Mouse (Mus musculus) embryonic facial prominence, embryonic 14.5 days (tissue): ENCODE results near the gene Trpv2. TPM values are rescaled to one million over a fixed set of nuclear protein-coding genes. Genes with fewer than 3 reads are reported as not detected.

Source experiments
- ATAC-seq: fragments of 200-750 bp; cut with Nextera tagmentation; 2 replicates; pipeline ENCODE4 v1.8.0; 2017; ENCODE audit warnings: low read depth, moderate number of reproducible peaks, moderate TSS enrichment
- DNase-seq: peaks from one replicate; pipeline ENCODE4 v3.0.0-alpha.2; 2015; ENCODE audit warnings: low spot score
- H3K27ac ChIP-seq: fragments of 300-500 bp; sonication (generic); replicated peaks from 2 replicates; pipeline ENCODE4 v1.5.1; 2014; ENCODE audit warnings: low read depth, mild to moderate bottlenecking, low read length, moderate library complexity
- H3K27me3 ChIP-seq: fragments of 300-500 bp; sonication (generic); replicated peaks from 2 replicates; pipeline ENCODE4 v1.6.1; 2014; ENCODE audit warnings: low read length; ENCODE audit not compliant: control insufficient read depth, insufficient read depth
- H3K36me3 ChIP-seq: fragments of 300-500 bp; sonication (generic); 2 replicates; pipeline ENCODE4 v1.6.1; 2014; ENCODE audit warnings: low read length, mixed read lengths; ENCODE audit not compliant: control insufficient read depth, insufficient read depth
- H3K4me1 ChIP-seq: fragments of 300-500 bp; sonication (generic); 2 replicates; pipeline ENCODE4 v1.6.1; 2014; ENCODE audit warnings: antibody characterized with exemption, low read length; ENCODE audit not compliant: control insufficient read depth, insufficient read depth
- H3K4me2 ChIP-seq: fragments of 300-500 bp; sonication (generic); 2 replicates; pipeline ENCODE4 v1.6.1; 2014; ENCODE audit warnings: low read depth, mild to moderate bottlenecking, low read length, moderate library complexity, mixed read lengths
- H3K4me3 ChIP-seq: fragments of 300-500 bp; sonication (generic); 2 replicates; pipeline ENCODE4 v1.5.1; 2014; ENCODE audit warnings: low read depth, mild to moderate bottlenecking, low read length
- H3K9ac ChIP-seq: fragments of 300-500 bp; sonication (generic); 2 replicates; pipeline ENCODE4 v1.6.1; 2014; ENCODE audit warnings: low read depth, mild to moderate bottlenecking, low read length, moderate library complexity, mixed read lengths
- H3K9me3 ChIP-seq: fragments of 300-500 bp; sonication (generic); 2 replicates; pipeline ENCODE4 v1.6.1; 2016; ENCODE audit warnings: low read length; ENCODE audit not compliant: control insufficient read depth
- WGBS: fragments of 180-500 bp; shearing (Covaris S2); extraction: QIAGEN DNeasy Blood & Tissue Kit; methylation state at CpG from one replicate; pipeline ENCODE4 v1.1.7; 2014; 5-methylcytosine and 5-hydroxymethylcytosine counted together
- polyA plus RNA-seq: library from polyadenylated mRNA; unstranded; fragments of >200 nt; fragmentation: Nextera tagmentation; extraction: Ambion mirVana; gene quantifications from 2 replicates; pipeline ENCODE4 v1.2.1, GENCODE M21; 2014

The Trpv2 gene
- polyA plus RNA-seq, 1 experiment from 2014 or later: 6.4 TPM

DNA sequence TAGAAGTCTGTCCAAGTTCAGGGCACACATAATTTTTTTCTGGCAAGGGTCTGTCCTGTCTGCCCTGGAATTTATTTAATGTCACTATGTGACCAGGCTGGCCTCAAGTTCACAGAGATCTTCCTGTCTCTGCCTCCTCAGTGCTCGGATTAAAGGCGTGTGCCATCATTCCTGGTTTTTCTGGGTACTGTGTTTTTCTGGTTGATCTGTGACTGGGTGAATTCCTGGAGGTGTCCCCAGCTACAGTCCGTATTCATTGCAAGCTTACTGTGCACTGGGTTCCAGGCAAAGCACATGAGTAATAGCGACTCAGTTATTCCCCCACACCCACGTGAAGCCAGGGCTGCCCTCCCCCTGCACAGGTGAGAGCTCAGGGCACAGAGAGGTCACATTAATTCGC, 36.0 kb downstream of the Trpv2 start:
- H3K27me3 ChIP-seq: no peaks in the 10 kb centered on the region
- H3K9ac ChIP-seq: no peak overlapping the region
- no peak for ATAC-seq
- H3K4me2 ChIP-seq: no peak overlapping the region
- H3K9me3 ChIP-seq: no peaks in the 10 kb centered on the region
- no peak overlapping the region for H3K4me3 ChIP-seq
- WGBS: 87% methylated on average over 6 of the region's 6 CpGs
- peaks cover 3% of the 10 kb centered on the region; the same call in 1 of the 2 replicates for H3K4me1 ChIP-seq
- H3K27ac ChIP-seq: no peak overlapping the region
- H3K36me3 ChIP-seq: peaks cover 53% of the 10 kb centered on the region
- no peak for DNase-seq

- H3K9ac ChIP-seq: no peak overlapping the region
- no peaks in the 10 kb centered on the region for H3K9me3 ChIP-seq
- H3K4me2 ChIP-seq: no peak overlapping the region
- ATAC-seq (no peak), DNase-seq (no peak)
- H3K36me3 ChIP-seq: peaks cover 44% of the 10 kb centered on the region
- H3K27me3 ChIP-seq: no peaks in the 10 kb centered on the region
- 57% methylated on average over 10 of the region's 10 CpGs for WGBS
- H3K4me1 ChIP-seq: 0 out of 2 replicates have a peak, but pooled peaks cover 3% of the 10 kb centered on the region
- no peak overlapping the region for H3K27ac ChIP-seq
- no peak overlapping the region for H3K4me3 ChIP-seq
Measured at GRCm38 (mm10) chr11:62612604-62613003, 38.3 kb downstream of the Trpv2 start.

DNA sequence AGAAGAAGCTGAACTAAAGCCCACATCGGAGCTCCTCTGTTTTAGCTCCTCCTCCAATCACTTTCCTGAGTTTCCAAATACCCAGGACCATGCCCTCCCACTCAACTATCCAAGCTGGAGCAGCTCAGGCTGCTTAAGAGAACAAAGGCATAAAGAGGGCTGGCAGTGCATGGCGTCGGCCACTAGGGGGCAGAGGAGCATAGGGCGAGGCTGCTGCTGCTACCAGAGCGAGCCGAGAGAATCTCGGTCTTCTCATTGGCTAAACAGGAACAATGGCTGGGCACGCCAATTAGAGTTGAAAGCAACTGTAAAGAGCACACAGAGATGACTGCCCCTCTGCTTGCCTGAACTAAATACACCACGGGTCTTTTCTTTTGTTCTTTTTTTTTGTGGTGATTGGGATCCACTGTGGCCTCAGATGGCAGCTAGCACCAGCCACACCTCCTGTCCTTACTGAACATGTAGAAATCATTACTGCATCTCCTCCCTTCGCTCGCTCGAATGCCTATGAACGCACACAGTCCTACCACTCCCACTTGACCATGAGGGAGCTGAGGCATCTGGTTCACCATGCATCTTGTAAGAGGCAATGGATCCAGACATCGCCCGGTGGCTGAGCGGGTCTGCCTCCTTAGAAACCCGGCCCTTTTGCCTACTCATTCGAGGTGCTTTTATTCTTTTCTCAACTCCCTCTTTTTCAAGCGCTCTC, 39.5 kb downstream of the Trpv2 start:
- Histone ChIP-seq H3K9ac (peak overlapping the region; percentile 62), H3K27me3 (no peaks in the 10 kb centered on the region)
- 13% methylated on average over 19 of the region's 19 CpGs for WGBS

GRCm38 (mm10) chr11:62614876-62615410, 40.7 kb downstream of the Trpv2 start:
- H3K36me3 ChIP-seq: peaks cover 39% of the 10 kb centered on the region
- H3K9me3 ChIP-seq: no peaks in the 10 kb centered on the region
- no peak overlapping the region for H3K4me3 ChIP-seq
- H3K27ac ChIP-seq: peak overlapping the region; percentile 81; the same call in 1 of the 2 replicates
- H3K9ac ChIP-seq: 0 out of 2 replicates have a peak overlapping the region, but pooled peaks have one; percentile 62
- H3K27me3 ChIP-seq: no peaks in the 10 kb centered on the region
- WGBS: 86% methylated on average over 8 of the region's 8 CpGs
- no peak for ATAC-seq
- no peak for DNase-seq
- 0 out of 2 replicates have a peak, but pooled peaks cover 3% of the 10 kb centered on the region for H3K4me1 ChIP-seq
- no peak overlapping the region for H3K4me2 ChIP-seq

More for the DNA sequence above, 39.5 kb downstream of the Trpv2 start:
- H3K36me3 ChIP-seq: peaks cover 38% of the 10 kb centered on the region
- H3K4me1 ChIP-seq: 0 out of 2 replicates have a peak, but pooled peaks cover 3% of the 10 kb centered on the region
- H3K4me2 ChIP-seq: peak overlapping the region; percentile 54
- H3K27ac ChIP-seq: peak overlapping the region; percentile 81
- peak; percentile 96 for ATAC-seq
- H3K4me3 ChIP-seq: peak overlapping the region; percentile 27
- DNase-seq: peak; percentile 98
- no peaks in the 10 kb centered on the region for H3K9me3 ChIP-seq

GRCm38 (mm10) chr11:62615456-62615855, 41.2 kb downstream of the Trpv2 start:
- ATAC-seq (no peak), DNase-seq (no peak)
- no peak overlapping the region for H3K4me2 ChIP-seq
- H3K27ac ChIP-seq: no peak overlapping the region
- H3K36me3 ChIP-seq: peaks cover 40% of the 10 kb centered on the region
- no peak overlapping the region for H3K4me3 ChIP-seq
- 0 out of 2 replicates have a peak, but pooled peaks cover 3% of the 10 kb centered on the region for H3K4me1 ChIP-seq
- no peak overlapping the region for H3K9ac ChIP-seq
- WGBS: 84% methylated on average over 4 of the region's 4 CpGs
- H3K27me3 ChIP-seq: no peaks in the 10 kb centered on the region
- no peaks in the 10 kb centered on the region for H3K9me3 ChIP-seq

- WGBS: 88% methylated on average over 8 of the region's 8 CpGs
Measured at GRCm38 (mm10) chr11:62621079-62621478, 46.8 kb downstream of the Trpv2 start.

DNA sequence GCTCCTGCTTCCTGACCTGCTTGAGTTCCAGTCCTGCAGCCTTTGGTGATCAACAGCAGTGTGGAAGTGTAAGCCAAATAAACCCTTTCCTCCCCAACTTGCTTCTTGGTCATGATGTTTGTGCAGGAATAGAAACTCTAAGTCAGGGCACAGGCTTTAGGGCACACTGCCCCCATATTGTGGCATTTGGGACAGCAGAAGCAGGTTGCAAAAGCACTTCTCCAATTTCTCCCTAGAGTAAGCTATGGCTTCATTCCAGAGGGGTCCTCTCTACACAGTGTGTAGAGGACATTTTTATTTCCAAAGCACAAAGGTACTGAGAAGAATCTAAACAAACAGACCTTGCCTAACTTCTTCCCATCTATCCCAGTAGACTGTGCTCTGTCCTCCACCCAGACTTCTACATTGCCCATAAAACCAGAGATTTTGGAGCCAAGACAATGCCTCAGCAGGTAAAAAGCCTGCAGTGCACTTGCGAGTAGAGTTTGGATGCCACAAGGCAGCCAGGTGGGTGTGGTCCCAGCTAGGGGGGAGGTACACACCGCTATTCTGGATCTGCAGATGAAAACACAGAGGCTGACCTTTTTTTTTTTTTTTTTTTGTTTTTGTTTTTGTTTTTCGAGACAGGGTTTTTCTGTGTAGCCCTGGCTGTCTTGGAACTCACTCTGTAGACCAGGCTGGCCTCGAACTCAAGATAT, 47.4 kb downstream of the Trpv2 start:
- Histone ChIP-seq H3K9ac (no peak overlapping the region), H3K27me3 (no peaks in the 10 kb centered on the region), H3K9me3 (no peaks in the 10 kb centered on the region), H3K4me3 (no peak overlapping the region), H3K27ac (no peak overlapping the region), H3K4me1 (peaks cover 19% of the 10 kb centered on the region), H3K4me2 (no peak overlapping the region), H3K36me3 (peaks cover 32% of the 10 kb centered on the region)
- ATAC-seq (no peak), DNase-seq (no peak)
- WGBS: 86% methylated on average over 4 of the region's 4 CpGs

More at GRCm38 (mm10) chr11:62621079-62621478, 46.8 kb downstream of the Trpv2 start:
- ATAC-seq (no peak), DNase-seq (no peak)
- no peak overlapping the region for H3K4me2 ChIP-seq
- H3K9me3 ChIP-seq: no peaks in the 10 kb centered on the region
- peaks cover 36% of the 10 kb centered on the region for H3K36me3 ChIP-seq
- H3K4me1 ChIP-seq: peaks cover 19% of the 10 kb centered on the region
- H3K9ac ChIP-seq: no peak overlapping the region
- no peaks in the 10 kb centered on the region for H3K27me3 ChIP-seq
- no peak overlapping the region for H3K4me3 ChIP-seq
- H3K27ac ChIP-seq: no peak overlapping the region

DNA sequence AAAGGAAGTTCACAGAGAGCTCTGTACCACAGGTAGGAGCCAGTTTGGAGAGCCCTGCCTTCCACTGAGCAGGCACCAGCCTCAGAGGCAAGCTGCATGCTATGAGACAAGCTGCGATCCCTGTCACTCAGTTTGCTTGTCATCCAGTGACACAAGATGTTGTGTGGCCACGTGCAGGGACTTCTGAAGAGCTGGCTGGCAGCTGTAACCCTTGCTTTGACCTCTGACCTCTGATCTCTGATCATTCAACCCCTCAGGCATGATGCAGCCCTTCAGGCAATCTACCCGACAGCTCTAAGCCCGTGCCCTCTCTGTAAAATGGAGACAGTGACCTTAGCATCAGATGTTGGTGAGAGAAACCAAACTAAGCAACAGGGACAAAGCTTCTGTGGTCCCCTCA, 48.6 kb downstream of the Trpv2 start:
- Histone ChIP-seq H3K4me2 (no peak overlapping the region), H3K4me3 (no peak overlapping the region), H3K27ac (no peak overlapping the region), H3K4me1 (peaks cover 19% of the 10 kb centered on the region), H3K27me3 (no peaks in the 10 kb centered on the region), H3K9me3 (no peaks in the 10 kb centered on the region), H3K36me3 (peaks cover 23% of the 10 kb centered on the region), H3K9ac (no peak overlapping the region)
- no peak for ATAC-seq
- WGBS: 31% methylated on average over 3 of the region's 4 CpGs
- no peak for DNase-seq
